Mouse (Mus musculus): ENCODE measurements at regions not wholly inside any gene's neighbourhood (a gene's known extent, or its start where the extent isn't known, plus 50 kb on each side); places are given as distances from the start of the nearest gene placed in this dataset.
"Not testable (repeated sequence)": the region's sequence is repeated elsewhere in the genome, so short reads cannot be mapped to it uniquely, and the experiment has no call there.

GRCm38 (mm10) chr17:69848306-69848705, 120.6 kb upstream of the Dlgap1 start:
- WGBS = 52% methylated on average over 1 of the region's 1 CpGs
- H3K4me2 ChIP-seq (ENCODE audit: low read depth, low read length) = no peak overlapping the region
- no peaks in the 10 kb centered on the region for H3K27me3 ChIP-seq (ENCODE audit: control insufficient read depth, insufficient read depth, low read length)
- H3K27ac ChIP-seq (ENCODE audit: low read length) = no peak overlapping the region
- ATAC-seq (replicated peaks; ENCODE audit: extremely low read depth, insufficient read depth, low FRiP score) = no peak
- no peak overlapping the region for H3K9ac ChIP-seq (ENCODE audit: low read length)
- H3K4me3 ChIP-seq (ENCODE audit: low read length) = no peak overlapping the region
- no peaks in the 10 kb centered on the region for H3K36me3 ChIP-seq (ENCODE audit: control insufficient read depth, insufficient read depth)
- H3K4me1 ChIP-seq (ENCODE audit: control insufficient read depth, insufficient read depth, low read length) = no peaks in the 10 kb centered on the region
- H3K9me3 ChIP-seq (replicated peaks; ENCODE audit: control insufficient read depth, low read length) = no peaks in the 10 kb centered on the region

- no peaks in the 10 kb centered on the region for H3K36me3 ChIP-seq (ENCODE audit: control insufficient read depth, insufficient read depth)
- H3K4me2 ChIP-seq (ENCODE audit: low read depth, low read length) = no peak overlapping the region
- no peak overlapping the region for H3K9ac ChIP-seq (ENCODE audit: low read length)
- no peak overlapping the region for H3K4me3 ChIP-seq (ENCODE audit: low read length)
- WGBS = 3% methylated on average over 1 of the region's 1 CpGs
- no peak for ATAC-seq (replicated peaks; ENCODE audit: extremely low read depth, insufficient read depth, low FRiP score)
- H3K4me1 ChIP-seq (ENCODE audit: control insufficient read depth, insufficient read depth, low read length) = no peaks in the 10 kb centered on the region
- H3K27ac ChIP-seq (ENCODE audit: low read length) = no peak overlapping the region
- no peaks in the 10 kb centered on the region for H3K27me3 ChIP-seq (ENCODE audit: control insufficient read depth, insufficient read depth, low read length)
- no peaks in the 10 kb centered on the region for H3K9me3 ChIP-seq (replicated peaks; ENCODE audit: control insufficient read depth, low read length)
These were observed 118.8 kb upstream of the Dlgap1 start for GRCm38 (mm10) chr17:69850075-69850474.

GRCm38 (mm10) chr17:69879958-69880357, 88.9 kb upstream of the Dlgap1 start:
- not testable (repeated sequence) for H3K27ac ChIP-seq (ENCODE audit: low read length); H3K9ac ChIP-seq (ENCODE audit: low read length); H3K36me3 ChIP-seq (ENCODE audit: control insufficient read depth, insufficient read depth); H3K4me3 ChIP-seq (ENCODE audit: low read length); H3K9me3 ChIP-seq (replicated peaks; ENCODE audit: control insufficient read depth, low read length); H3K27me3 ChIP-seq (ENCODE audit: control insufficient read depth, insufficient read depth, low read length); H3K4me2 ChIP-seq (ENCODE audit: low read depth, low read length); H3K4me1 ChIP-seq (ENCODE audit: control insufficient read depth, insufficient read depth, low read length); ATAC-seq (replicated peaks; ENCODE audit: extremely low read depth, insufficient read depth, low FRiP score)
- 78% methylated on average over 8 of the region's 8 CpGs for WGBS

GRCm38 (mm10) chr17:69893980-69894379, 74.9 kb upstream of the Dlgap1 start:
- H3K4me1 ChIP-seq (ENCODE audit: control insufficient read depth, insufficient read depth, low read length) = no peaks in the 10 kb centered on the region
- no peak overlapping the region for H3K4me3 ChIP-seq (ENCODE audit: low read length)
- no peaks in the 10 kb centered on the region for H3K36me3 ChIP-seq (ENCODE audit: control insufficient read depth, insufficient read depth)
- H3K27ac ChIP-seq (ENCODE audit: low read length) = no peak overlapping the region
- no peaks in the 10 kb centered on the region for H3K27me3 ChIP-seq (ENCODE audit: control insufficient read depth, insufficient read depth, low read length)
- 0 out of 2 replicates have a peak, but pooled peaks cover 2% of the 10 kb centered on the region for H3K9me3 ChIP-seq (replicated peaks; ENCODE audit: control insufficient read depth, low read length)
- WGBS = 57% methylated on average over 4 of the region's 4 CpGs
- no peak overlapping the region for H3K9ac ChIP-seq (ENCODE audit: low read length)
- H3K4me2 ChIP-seq (ENCODE audit: low read depth, low read length) = no peak overlapping the region
- ATAC-seq (replicated peaks; ENCODE audit: extremely low read depth, insufficient read depth, low FRiP score) = no peak
